Mouse (Mus musculus) heart, adult 8-10 months (tissue): Measurements from ENCODE around the gene Slco2b1. TPM values are rescaled to one million over a fixed set of nuclear protein-coding genes. Genes with fewer than 3 reads are reported as not detected.

Experiments used
- DNase-seq: peaks from one replicate; pipeline ENCODE4 v3.0.0; 2022; ENCODE audit warnings: low spot score
- total RNA-seq, 4 experiments: library from RNA; stranded (reverse); gene quantifications; 2 replicates each; pipeline ENCODE4 v1.2.4; 2022

Slco2b1 gene
- total RNA-seq, 4 experiments from 2014 or later = 8.3 to 9.1 (median 8.9) TPM

- no peak for DNase-seq
These were observed 56.9 kb downstream of the Slco2b1 start for GRCm38 (mm10) chr7:99654244-99654643.

- no peak for DNase-seq
These were observed 61.6 kb downstream of the Slco2b1 start for GRCm38 (mm10) chr7:99649585-99649984.

- peak; percentile 64 for DNase-seq
These were observed 62.5 kb downstream of the Slco2b1 start for GRCm38 (mm10) chr7:99648623-99649022.

GRCm38 (mm10) chr7:99644701-99645100, 66.4 kb downstream of the Slco2b1 start:
- DNase-seq = no peak

GRCm38 (mm10) chr7:99642078-99642477, 69.1 kb downstream of the Slco2b1 start:
- no peak for DNase-seq

- no peak for DNase-seq
These were observed 69.9 kb downstream of the Slco2b1 start for GRCm38 (mm10) chr7:99641245-99641644.

- peak; percentile 26 for DNase-seq
These were observed 77.0 kb downstream of the Slco2b1 start for GRCm38 (mm10) chr7:99633966-99634665.

GRCm38 (mm10) chr7:99632286-99632685, 78.9 kb downstream of the Slco2b1 start:
- no peak for DNase-seq

- no peak for DNase-seq
These were observed 83.8 kb downstream of the Slco2b1 start for GRCm38 (mm10) chr7:99627366-99627765.

GRCm38 (mm10) chr7:99626376-99627270, 84.5 kb downstream of the Slco2b1 start, which contains the start of gene Tpbgl:
TSS of gene Tpbgl (minus strand) at chr7:99627103.
- DNase-seq = peak; percentile 69

- DNase-seq = peak; percentile 88
These were observed 85.3 kb downstream of the Slco2b1 start for GRCm38 (mm10) chr7:99625722-99626375.

GRCm38 (mm10) chr7:99618860-99619259, 92.3 kb downstream of the Slco2b1 start:
- DNase-seq = peak; percentile 11

GRCm38 (mm10) chr7:99618264-99618663, 92.9 kb downstream of the Slco2b1 start:
- no peak for DNase-seq

Other genes with a start within 250 kb of the Slco2b1 start
- not detected for gene Klhl35, start 245.3 kb downstream of the Slco2b1 start, total RNA-seq
- gene Rps3, start 227.6 kb downstream of the Slco2b1 start, total RNA-seq = 100 to 1,000 TPM; 305 to 381 (median 333) TPM
- gene Arrb1, start 175.9 kb downstream of the Slco2b1 start, total RNA-seq = 10 to 100 TPM; 16.2 to 28.4 (median 19.5) TPM
- 1 to 10 TPM; 2.8 to 3.4 (median 3.1) TPM for gene Tpbgl, start 84.2 kb downstream of the Slco2b1 start, total RNA-seq
- under 1 TPM in 1 of 4 experiments, not detected in 3; 0.44 TPM for gene Olfr520, start 18.9 kb upstream of the Slco2b1 start, total RNA-seq
- not detected for gene Olfr521, start 52.2 kb upstream of the Slco2b1 start, total RNA-seq
- 1 to 10 TPM; 3.3 to 5.4 (median 4.8) TPM for gene Neu3, start 117.1 kb upstream of the Slco2b1 start, total RNA-seq
- not detected for gene Xrra1, start 147.8 kb upstream of the Slco2b1 start, total RNA-seq
- 10 to 100 TPM; 60.3 to 67.9 (median 63.1) TPM for gene Spcs2, start 152.1 kb upstream of the Slco2b1 start, total RNA-seq